Mouse (Mus musculus) stomach, postnatal 0 days (tissue): Measurements from ENCODE around the gene Osbp.

Experiments used
- CTCF ChIP-seq: IDR thresholded peaks from 2 replicates; pipeline ENCODE4 v1.5.1; 2016; ENCODE audit warnings: antibody characterized with exemption, low read depth, mild to moderate bottlenecking, moderate library complexity
- EP300 ChIP-seq: optimal IDR thresholded peaks from 2 replicates; pipeline ENCODE3; 2016; ENCODE audit warnings: antibody characterized with exemption

GRCm38 (mm10) chr19:11957396-11957795 lies 8.3 kb upstream of the Osbp start:
- TF ChIP-seq CTCF = no peak
- TF ChIP-seq EP300 = no peak
